Mouse (Mus musculus) liver, embryonic 14.5 days (tissue): ENCODE results near the gene Lyzl4.

Experiments
- CTCF ChIP-seq: IDR thresholded peaks from 2 replicates; pipeline ENCODE4 v1.5.1; 2016; ENCODE audit warnings: antibody characterized with exemption, low read depth, control low read depth
- EP300 ChIP-seq: IDR thresholded peaks from 2 replicates; pipeline ENCODE4 v1.6.1; 2016; ENCODE audit warnings: antibody characterized with exemption, low read depth

GRCm38 (mm10) chr9:121675556-121675955 is 33.7 kb upstream of the Lyzl4 start:
- TF ChIP-seq CTCF (no peak), EP300 (no peak)
